Mouse (Mus musculus) lung, postnatal 0 days (tissue): ENCODE measurements around the gene Tbc1d9.

Source experiments
- CTCF ChIP-seq: IDR thresholded peaks from 2 replicates; pipeline ENCODE4 v1.5.1; 2016; ENCODE audit warnings: antibody characterized with exemption, mild to moderate bottlenecking
- EP300 ChIP-seq: IDR thresholded peaks from 2 replicates; pipeline ENCODE4 v1.6.1; 2016; ENCODE audit warnings: antibody characterized with exemption, mild to moderate bottlenecking, control low read depth

DNA sequence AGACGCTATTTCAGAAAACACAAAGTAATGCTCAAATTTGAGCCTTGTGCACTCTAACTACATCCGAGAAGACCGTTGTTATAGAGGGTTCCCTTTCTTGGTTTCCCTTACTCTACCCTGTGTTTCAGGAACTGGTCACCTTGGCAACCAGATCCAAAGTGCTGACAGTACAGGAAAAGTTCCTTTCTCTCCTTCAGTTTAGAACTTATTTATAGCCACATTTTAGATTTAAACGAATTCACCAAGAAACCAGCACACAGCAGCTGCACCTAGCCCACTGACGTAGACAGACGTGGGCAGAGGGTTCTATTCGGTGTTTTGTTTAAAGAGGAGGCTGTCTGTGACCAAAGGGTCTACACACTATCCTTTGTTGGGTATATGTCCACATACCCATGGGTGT is 79.0 kb downstream of the Tbc1d9 start:
- TF ChIP-seq EP300 = no peak
- TF ChIP-seq CTCF = no peak
